Mouse (Mus musculus): ENCODE measurements around the gene Garnl3. TPM values are rescaled to one million over a fixed set of nuclear protein-coding genes. Genes with fewer than 3 reads are reported as not detected.
A peak's percentile ranks its signal among the peaks of the same experiment; 100 is the strongest.
"Not testable (repeated sequence)": the region's sequence is repeated elsewhere in the genome, so short reads cannot be mapped to it uniquely, and the experiment has no call there.

Garnl3 gene
- polyA plus RNA-seq, 1 experiment, result 0.63 TPM

DNA sequence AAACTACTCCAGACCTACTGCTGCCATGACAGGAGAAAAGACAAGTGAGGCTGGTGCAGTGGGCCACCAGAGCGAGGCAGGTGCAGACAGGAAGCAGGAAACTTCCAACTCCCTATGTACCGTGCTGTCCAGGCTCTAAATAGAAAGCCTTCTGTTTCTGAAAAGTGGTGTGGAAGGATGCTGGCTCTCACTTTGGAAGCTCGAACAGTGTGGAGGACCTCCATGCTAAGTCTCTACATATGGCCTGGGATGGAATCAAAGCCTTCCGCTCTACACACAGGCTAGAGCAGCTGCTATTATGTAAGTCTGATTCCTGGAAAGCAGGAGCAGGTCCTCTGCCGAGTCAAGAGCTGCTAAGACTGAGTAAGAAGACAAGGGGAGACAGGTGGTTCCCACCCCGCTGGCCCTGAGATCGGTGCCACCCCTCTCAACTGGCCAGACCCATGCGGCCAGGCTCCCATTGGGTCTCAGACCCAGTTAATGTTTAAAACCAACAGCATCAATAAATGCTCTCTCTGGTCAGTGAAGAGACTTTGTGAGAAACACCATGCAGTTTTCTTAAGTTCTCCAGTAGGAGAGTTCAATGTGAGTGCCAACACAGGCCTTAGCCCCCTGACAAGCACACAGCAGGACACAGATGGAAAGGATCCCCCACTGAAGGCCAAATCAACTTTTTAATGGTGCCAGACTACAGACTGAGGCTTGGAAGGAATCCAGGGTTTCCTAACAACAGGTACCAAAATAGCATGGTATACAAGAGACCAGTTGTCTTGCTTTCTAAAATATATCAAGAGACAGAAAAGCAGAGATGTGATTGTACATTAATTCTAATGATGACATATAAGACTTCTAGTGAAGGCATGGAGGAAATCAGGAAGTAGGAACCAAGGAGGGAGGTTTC, 40.6 kb downstream of the Garnl3 start:
- WGBS, result 78% methylated on average over 8 of the region's 8 CpGs
- no peak for DNase-seq (ENCODE audit: low read depth, low spot score)

DNA sequence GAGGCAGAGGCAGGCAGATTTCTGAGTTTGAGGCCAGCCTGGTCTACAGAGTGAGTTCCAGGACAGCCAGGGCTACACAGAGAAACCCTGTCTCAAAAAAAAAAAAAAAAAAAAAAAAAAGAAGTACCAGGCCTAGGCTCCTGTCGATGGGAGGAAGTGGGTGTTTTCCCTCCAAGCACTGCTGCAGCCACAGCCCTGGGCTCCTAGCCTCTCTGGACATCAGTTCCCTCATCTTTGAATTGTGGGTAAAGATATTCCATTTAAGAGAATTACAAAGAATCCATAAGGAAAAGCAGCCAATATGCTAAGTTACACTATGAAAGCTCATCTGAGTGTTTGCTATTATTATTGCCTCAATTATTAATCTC, 41.4 kb downstream of the Garnl3 start:
- DNase-seq (ENCODE audit: low read depth, low spot score), result not testable (repeated sequence)
- 50% methylated on average over 1 of the region's 1 CpGs for WGBS

DNA sequence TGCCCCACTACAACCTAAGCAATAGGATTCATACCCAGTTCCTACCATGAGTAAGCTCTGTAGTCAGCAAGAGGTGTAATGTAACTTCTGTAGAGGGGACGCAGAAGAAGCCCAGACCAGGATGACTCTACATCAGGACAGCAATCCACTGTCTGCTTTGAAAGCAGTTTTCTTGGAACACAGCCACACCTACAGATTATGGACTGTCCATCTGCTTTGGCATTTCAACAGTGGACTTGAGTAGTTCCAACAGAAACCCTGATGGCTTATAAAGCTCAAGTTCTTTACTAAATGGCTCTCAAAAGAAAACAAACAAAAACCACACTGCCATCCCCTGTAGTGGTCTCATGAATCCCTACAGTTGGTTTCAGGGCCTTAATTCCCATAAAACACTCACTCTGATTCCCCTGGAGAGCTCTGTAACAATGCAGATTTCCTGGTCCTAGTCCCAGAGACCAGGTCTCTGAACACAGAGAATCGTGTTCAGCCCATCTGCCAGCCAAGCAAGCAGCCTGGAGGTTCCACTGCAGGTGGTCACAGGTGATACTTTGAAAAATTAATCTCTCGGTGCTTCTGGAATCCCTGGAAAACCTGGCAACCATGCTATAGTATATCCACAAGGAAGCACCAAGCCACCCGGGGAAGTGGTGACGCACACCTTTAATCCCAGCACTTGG, 42.0 kb downstream of the Garnl3 start:
- DNase-seq (ENCODE audit: low read depth, low spot score), result no peak
- WGBS, result 80% methylated on average over 5 of the region's 5 CpGs

DNA sequence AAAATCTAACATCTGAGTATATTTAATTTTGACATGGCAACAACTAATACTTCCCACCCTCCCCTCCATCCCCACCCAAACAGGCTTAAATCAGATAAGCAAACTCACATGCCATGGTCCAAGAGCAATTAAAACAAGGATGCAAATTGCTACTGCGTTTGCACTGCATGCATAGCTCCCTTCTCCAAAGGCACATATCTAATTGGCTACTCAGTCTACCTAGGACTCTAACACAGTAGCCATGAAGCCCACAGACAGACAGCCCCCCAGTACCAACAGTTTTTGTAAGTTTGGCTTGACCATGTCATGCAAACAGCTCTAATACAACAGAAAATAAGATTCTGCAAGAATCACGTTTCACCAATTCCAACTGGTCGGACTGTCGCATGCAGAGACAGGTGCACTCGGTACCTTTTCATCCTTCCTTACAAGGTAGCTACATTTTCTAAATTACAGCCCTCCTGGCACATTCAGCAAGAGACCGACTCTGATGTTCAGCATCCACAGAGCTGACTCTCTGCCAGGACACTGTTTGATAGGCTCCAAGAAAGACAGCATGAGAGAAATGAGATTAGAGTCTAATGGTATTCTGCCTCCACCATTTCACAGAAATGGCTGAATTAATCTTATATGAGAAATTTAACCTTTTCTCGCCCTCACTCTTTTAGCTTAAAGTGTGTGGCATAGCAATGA, 44.6 kb downstream of the Garnl3 start:
- DNase-seq (ENCODE audit: low read depth, low spot score), result no peak
- WGBS, result 69% methylated on average over 7 of the region's 7 CpGs

DNA sequence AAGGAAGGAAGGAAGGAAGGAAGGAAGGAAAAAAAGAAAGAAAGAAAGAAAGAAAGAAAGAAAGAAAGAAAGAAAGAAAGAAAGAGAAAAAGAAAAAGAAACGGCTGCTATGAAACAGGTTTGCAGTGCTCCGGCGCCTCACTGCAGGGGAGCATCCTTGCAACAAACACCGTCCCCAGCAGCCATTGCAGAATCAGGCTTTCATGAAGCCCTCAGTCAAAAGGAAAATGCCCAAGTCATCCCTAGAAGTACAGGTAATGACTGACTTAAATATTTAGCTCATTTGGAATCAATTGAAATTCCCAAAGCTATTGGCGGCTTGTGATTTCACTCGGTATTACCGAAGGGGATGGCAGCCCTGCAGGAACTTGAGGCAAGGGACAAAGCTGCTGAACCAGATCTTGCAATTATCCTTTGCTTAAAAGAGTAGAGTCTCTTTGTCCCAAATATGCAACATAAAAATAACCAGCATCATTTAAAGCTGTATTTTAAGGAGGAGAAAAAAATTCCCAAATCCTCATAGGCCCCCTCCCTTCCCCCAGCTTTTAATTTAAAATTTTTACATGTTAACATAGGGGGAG, 45.3 kb downstream of the Garnl3 start:
- WGBS, result 76% methylated on average over 7 of the region's 7 CpGs
- DNase-seq (ENCODE audit: low read depth, low spot score), result no peak

DNA sequence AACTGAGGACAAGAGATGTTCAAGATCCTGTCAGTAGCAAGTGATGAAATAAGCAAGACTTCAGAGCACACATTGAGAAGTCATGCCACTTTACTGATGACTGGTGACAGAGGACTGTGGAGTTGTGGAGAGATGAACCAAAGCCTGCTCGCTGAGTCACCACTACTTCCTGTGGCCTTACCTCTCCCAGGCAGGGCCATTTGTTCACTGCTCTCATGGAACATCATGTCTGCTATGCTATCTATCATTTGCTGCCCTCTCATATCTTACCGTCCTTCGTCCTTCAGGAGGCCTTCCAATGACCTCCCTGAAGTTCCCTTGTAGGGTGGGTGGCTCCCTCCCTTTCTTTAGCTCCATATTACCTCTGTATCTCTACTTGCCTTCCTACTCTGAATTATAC, 47.2 kb downstream of the Garnl3 start:
- WGBS, result 89% methylated on average over 3 of the region's 3 CpGs
- no peak for DNase-seq (ENCODE audit: low read depth, low spot score)

DNA sequence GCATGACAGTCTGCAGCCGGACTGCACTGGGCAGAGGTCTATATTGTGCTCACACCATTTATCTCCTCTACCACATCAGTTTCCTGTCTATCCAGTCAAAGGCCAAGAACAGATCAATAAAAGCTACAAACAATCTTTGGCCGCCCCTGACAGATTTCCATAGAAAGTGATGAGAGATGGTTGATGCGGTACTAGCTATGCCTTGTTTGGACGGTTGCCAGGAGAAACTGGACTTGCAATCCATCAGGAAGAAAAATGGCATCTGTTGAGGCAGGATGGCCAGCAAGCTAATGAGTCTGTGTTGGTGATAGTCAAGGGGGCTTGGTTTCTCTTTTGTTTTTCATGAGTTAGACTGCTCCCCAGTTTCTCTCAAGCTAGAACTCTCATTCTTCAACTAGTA, 51.3 kb downstream of the Garnl3 start:
- WGBS, result 57% methylated on average over 4 of the region's 4 CpGs

DNA sequence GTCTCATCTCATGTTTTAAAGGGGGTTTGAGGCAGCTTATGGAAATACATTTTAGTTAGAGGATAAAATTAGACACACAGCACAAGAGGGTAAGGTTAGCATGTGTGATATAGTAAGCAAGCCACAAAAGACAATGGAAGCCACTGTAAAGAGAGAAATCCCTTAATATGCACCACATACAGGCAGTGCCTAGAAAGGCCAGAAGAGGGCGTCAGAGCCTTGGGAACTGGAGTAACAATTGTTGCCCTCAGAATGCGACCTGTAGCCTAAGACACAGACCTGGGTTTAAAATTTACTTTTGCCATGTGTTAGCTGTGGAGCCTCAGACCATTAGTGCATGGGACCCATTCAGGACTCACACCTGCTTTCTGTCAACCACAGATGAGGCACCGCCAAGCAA, 54.2 kb downstream of the Garnl3 start:
- WGBS, result 38% methylated on average over 3 of the region's 3 CpGs
- DNase-seq (ENCODE audit: low read depth, low spot score), result no peak

More for the DNA sequence above, 51.3 kb downstream of the Garnl3 start:
- no peak for DNase-seq (ENCODE audit: low read depth, low spot score)

DNA sequence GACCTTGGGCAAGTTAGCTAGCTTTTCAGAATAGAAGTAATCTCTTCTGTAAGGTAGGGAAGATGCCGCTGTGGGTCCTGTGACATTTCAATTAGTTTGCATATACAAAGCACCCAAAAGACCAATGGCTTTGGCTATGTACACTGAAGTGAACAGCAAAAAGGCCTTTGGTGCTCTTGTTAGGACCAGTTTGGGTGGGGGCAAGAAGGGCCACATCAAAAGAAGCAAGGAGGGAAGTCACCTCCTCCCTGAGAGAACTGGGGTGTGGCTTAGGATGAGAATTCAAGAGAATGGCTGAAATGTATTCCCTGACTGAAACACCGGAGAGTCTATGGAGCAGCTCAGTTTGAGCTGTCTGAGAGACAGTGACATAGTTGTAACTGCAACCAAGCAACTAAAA, 56.5 kb downstream of the Garnl3 start:
- WGBS, result 76% methylated on average over 2 of the region's 2 CpGs
- DNase-seq (ENCODE audit: low read depth, low spot score), result no peak

DNA sequence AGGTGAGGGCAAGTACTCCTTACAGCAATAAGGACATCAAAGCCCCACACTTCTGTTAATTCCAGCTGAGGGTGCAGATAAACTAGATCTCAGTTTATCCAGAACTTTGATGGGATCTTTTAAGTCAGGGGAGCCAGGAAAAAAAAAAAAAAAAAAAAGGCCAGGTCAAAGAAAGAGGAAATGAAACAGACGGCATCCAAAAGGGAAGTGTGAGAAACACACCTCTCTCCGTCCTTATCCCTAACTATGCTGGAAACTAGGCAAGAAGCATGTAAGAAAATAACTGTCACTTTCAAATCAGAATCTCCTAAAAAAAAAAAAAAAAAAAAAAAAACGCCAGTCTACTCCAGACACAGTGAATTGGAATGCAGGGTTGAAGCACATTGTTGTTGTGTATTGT, 57.3 kb downstream of the Garnl3 start:
- 53% methylated on average over 3 of the region's 3 CpGs for WGBS
- no peak for DNase-seq (ENCODE audit: low read depth, low spot score)

DNA sequence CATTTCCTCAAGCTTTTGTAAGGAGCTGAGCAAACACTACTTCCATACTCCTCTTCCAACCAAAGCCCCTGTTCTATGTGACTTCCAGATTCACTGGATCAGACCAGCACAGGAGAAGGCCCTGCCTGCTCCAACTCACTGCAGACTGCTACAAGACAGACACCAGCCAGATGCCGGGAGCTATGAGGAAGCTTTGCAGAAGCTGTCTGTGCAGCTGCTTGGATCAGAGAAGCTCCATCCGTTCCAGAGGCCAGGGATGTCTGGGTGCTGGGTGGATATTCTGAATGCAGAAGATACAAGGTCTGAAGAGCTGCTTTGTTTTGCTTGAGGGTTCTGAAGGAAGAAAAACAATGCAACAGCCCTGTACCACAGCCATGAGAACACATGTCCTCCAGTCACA, 59.1 kb downstream of the Garnl3 start:
- DNase-seq (ENCODE audit: low read depth, low spot score), result no peak
- WGBS, result 47% methylated on average over 2 of the region's 2 CpGs

DNA sequence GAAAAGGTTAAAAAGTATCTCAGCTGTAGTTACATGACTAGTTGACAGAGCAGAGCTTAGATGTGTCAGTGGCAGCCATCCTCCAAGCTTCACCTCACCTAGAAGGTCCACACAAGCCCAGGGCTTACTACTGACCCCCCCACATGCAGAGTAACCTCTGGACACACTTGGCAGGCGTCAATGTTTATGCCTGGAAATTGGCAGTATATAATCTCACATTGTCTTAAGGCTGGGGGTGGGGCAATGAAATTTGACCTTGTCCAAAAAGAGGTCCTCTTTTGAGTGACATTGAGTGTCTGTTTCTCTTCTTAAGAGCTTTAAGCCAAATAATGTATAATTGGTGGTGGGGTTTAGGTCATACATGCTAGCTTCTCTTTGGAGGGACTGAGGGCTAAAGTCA, 65.8 kb downstream of the Garnl3 start:
- 48% methylated on average over 1 of the region's 1 CpGs for WGBS
- DNase-seq (ENCODE audit: low read depth, low spot score), result no peak

DNA sequence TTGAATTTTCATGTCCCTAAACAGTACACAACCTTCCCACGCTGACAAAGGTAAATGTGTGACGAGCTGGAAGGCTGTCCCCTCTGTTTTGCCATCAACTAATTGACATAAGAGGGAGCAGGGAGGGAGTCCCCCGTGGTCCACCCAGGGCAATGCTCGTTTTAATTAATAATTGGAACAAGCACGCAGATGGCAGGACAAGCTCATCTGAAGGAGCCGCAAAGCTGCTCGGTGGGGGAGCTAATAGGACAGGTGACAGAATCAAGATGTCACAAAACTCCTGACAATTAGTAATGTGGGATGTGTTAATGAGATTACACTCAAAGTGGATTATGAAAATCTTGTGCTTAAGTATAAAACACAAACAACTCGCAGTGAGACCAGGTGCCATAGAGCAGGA, 68.7 kb downstream of the Garnl3 start:
- DNase-seq (ENCODE audit: low read depth, low spot score), result no peak
- 77% methylated on average over 8 of the region's 8 CpGs for WGBS

DNA sequence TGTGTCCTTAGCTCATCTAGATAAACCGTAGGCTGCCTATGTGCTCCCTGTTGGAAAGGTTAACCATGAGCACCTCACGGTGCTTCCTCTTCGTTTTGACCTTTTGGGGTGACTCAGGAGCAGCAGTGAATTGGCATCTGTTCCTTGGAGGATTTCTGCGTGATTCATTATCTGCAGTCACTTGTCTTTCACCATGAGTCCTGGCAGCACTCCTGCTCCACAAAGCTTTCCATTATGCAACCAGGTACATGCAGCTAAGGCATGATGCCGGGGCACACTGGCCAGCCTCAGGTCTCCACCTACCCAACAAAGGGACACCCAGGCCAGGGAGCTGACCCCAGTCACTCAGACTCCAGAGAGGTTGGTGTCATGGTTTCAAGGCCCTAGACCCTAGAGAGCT, 72.5 kb downstream of the Garnl3 start:
- WGBS, result 88% methylated on average over 5 of the region's 5 CpGs
- no peak for DNase-seq (ENCODE audit: low read depth, low spot score)

DNA sequence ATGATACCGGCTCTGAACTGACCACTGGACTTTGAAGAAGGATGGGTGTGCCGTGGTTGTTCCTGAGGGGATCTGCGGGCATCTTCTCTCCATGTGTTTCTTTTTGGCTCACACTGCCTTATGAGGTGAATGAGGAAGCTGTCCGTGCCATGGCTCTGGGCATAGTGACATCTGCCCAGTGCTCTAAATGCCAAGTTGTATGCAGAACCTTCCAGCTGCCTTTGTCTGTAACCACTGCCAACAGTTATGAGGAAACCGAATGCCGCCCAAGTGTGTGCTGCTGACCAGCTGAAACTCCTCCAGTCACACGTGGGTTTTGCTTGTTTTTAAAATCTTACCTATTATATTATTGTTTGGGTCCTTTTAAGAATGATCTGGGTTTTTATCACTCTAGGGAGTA, 73.9 kb downstream of the Garnl3 start:
- WGBS, result 48% methylated on average over 7 of the region's 7 CpGs
- DNase-seq (ENCODE audit: low read depth, low spot score), result no peak

DNA sequence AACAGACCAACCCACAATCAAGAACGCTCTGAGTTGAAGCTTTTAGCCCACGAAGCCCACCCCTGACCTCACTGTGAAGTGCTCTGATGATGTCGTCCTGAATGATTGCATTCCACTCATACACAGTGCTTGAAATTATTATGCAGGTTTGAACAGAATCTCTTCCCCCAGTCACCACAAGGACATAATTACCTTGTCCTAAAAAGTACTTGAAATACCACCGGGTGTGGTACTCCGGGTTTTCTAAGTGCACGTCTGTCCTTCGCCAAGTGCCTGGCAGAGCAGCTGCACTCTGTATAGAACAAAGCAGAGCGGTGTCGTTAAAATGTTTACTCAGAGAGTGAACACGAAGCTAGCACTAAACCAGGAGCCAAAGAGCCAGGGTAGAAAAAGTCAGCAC, 77.5 kb downstream of the Garnl3 start:
- 16% methylated on average over 10 of the region's 10 CpGs for WGBS
- peak; percentile 21 for DNase-seq (ENCODE audit: low read depth, low spot score)

DNA sequence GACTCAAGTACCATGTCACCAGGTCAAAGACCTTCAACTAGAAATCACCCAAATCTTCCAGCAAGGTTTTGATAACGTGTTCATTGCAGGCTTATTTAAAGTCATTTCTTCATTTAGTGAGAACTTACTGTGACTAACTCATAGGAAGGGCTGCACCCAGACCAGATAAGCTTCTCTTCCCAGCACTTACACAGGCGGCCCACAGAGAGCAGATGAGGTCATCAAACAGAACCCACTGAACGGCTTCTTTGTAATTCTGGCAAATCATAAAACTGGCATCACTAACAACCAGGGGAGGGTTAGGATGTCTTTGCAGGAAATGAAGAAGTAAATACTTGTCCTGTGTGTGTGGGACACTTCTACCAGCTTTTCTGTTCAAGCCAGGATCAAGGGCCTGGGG, 84.1 kb downstream of the Garnl3 start:
- no peak for DNase-seq (ENCODE audit: low read depth, low spot score)
- 26% methylated on average over 3 of the region's 3 CpGs for WGBS

DNA sequence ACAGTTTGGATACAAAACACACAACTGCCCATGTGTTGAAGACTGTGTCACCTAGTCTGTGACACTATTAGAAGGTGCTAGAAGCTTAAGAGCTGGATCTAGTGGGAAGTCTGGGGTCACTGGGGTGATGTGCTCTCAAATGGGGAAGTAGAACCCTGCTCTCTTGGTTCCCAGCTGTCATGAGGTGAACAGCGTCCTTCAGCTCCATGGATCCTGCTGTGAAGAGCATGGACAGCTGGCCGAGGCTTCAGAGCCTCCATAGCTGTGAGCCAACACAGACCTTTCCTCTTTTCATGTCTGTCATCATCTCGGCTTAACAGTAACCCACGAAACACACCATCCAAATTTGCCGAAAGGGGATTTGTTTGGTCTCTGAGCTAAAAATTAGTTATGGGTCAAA, 84.5 kb downstream of the Garnl3 start:
- no peak for DNase-seq (ENCODE audit: low read depth, low spot score)
- WGBS, result 67% methylated on average over 5 of the region's 5 CpGs

DNA sequence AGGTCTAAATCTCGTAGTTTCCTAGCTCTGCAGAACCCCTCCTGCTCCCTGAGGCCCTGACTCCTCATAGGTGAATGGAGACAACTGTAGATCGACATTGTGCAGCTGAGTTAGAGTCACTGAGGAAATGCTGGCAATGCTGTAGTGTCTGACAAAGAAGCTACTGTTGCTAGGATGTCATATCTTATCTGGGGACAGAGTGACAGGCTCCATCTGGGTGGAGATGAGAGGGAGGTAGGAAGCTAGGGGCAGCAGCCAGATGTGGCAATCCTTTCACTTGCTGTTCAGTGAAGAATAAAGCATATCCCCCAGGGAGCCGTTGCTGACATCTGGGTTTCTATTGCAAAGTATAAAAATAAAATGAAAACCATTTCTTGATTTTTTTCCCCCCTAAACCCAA, 85.6 kb downstream of the Garnl3 start:
- no peak for DNase-seq (ENCODE audit: low read depth, low spot score)
- WGBS, result 68% methylated on average over 3 of the region's 3 CpGs

DNA sequence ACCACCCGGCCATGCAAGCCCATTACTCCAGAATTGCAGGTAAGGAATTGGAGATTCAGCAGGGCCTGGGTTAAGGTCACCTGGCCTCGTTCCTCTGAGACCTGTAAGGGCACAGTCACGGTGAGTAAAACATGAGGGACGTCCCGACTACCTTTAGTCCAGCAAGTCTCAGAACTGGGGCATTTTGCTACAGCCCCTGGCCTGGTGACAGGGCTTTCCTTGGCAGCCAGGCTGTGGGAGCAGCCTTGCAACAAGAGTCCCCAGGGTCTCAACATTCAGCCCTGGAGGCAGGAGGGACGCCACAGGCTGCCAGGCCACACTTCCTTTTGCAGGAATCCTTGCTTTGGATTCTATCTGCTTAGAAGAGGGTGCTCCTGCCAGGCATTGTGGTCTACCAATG, 88.7 kb downstream of the Garnl3 start:
- 82% methylated on average over 6 of the region's 6 CpGs for WGBS
- DNase-seq (ENCODE audit: low read depth, low spot score), result no peak

Data from large intestine, adult 2 months (tissue).